Mouse (Mus musculus) T-helper 2 cell (primary cell): ENCODE data around the gene Dlgap1.

ENCODE experiments used
- in situ Hi-C: fragments of 300-600 bp; cut with MboI, MseI; formaldehyde crosslinking; loops from one replicate; pipeline ENCODE4 v1.15.1; 2025; ENCODE audit warnings: high pct_unique_total_duplicates

Dlgap1 gene

GRCm38 (mm10) chr17:70753444-70754032 is 784.7 kb downstream of the Dlgap1 start:
- in situ Hi-C loops: no loop called here

- in situ Hi-C loops: no loop called here
Observed at GRCm38 (mm10) chr17:70754041-70754440, 785.2 kb downstream of the Dlgap1 start.

- in situ Hi-C loops: no loop called here
Observed at GRCm38 (mm10) chr17:70754638-70755037, 785.8 kb downstream of the Dlgap1 start.

DNA sequence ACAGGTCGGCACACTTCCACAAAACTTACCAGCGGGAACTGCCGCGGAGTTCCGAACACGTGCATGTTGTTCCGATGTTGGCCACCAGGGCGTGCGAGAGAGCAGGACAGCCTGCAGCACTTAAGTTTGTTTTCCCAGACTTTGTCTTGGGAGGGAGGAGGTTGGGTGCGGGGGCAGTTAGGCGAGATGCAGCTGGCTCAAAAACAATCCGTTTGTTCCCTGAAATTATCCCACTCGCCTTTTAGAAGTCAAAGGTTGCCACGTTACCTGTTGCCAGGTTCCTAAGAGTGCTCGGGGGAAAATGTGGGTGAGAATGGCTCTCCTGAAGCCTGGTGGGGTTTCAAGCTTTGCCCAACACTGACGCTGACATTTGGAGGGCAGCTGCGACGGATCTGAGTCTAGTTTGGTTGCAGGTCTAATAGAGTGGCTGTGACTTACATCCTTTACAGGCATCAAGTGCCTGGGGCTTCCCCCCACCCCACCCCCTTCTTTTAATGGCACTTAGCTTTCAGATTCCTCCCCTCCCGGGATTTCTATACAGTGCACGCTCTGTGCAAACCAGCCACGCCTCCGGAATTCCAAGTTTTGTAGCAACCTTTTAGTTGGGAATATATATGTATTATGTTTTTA is 786.3 kb downstream of the Dlgap1 start:
- in situ Hi-C loops: no loop called here

GRCm38 (mm10) chr17:70755669-70756263 is 786.9 kb downstream of the Dlgap1 start:
- in situ Hi-C loops: no loop called here

DNA sequence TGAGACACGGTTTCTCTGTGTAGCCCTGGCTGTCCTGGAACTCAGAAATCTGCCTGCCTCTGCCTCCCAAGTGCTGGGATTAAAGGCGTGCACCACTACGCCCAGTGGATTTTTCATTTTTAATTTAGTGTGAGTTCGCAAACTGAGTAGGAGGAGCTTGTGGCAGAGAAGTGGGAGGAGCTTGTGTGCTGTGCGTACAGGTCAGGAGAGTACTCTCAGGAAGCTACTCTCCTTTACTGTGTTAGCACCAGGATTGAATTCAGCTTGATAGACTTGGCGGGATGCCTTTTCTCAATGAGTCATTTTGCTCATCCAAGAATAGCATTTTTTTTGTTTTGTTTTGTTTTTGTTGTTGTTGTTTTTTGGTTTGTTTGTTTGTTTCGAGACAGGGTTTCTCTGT is 793.1 kb downstream of the Dlgap1 start:
- in situ Hi-C loops: no loop called here

GRCm38 (mm10) chr17:70762634-70763033 is 793.8 kb downstream of the Dlgap1 start:
- in situ Hi-C loops: no loop called here

GRCm38 (mm10) chr17:70765337-70765736 is 796.5 kb downstream of the Dlgap1 start:
- in situ Hi-C loops: no loop called here

GRCm38 (mm10) chr17:70765976-70766375 is 797.1 kb downstream of the Dlgap1 start:
- in situ Hi-C loops: no loop called here

- in situ Hi-C loops: no loop called here
Observed at GRCm38 (mm10) chr17:70772120-70772899, 803.4 kb downstream of the Dlgap1 start.

DNA sequence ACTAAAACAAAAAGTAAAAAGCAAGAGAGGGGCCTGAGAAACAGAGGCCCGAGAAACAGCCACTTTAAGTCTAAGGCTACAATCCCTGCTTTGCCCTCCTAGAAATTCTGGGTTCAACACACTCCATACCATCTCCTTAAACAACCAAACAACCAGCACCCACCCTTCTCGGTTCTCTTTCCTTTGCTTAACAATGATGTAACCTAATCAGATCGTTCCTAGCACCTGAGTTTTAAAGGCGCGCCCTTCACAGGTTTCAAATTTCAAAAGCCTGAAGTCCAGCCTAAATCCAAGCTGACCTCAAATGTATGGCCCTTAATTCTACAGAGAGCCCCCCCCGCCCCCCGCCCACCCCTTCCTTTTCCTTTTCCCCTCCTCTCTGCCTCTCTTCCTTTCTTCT is 810.9 kb downstream of the Dlgap1 start:
- in situ Hi-C loops: no loop called here

- in situ Hi-C loops: no loop called here
Observed at GRCm38 (mm10) chr17:70780726-70781689, 812.1 kb downstream of the Dlgap1 start.

GRCm38 (mm10) chr17:70783273-70783672 is 814.4 kb downstream of the Dlgap1 start:
- in situ Hi-C loops: no loop called here

DNA sequence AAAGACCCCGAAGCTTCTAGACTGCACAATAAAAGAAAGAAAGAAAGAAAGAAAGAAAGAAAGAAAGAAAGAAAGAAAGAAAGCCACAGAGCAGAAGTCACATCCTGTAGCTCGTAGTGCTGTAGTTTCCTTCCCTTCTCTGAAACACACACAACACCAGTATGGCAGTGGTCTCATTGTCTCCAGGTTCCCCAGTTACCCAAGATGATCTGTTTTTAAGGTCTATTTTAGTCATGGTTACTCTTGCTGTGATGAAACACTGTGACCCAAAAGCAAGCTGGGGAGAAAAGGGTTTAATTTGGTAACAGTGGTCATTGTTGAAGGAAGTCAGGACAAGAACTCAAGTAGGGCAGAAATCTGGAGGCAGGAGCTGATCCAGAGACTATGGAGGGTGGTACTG is 818.5 kb downstream of the Dlgap1 start:
- in situ Hi-C loops: no loop called here

GRCm38 (mm10) chr17:70790801-70791200 is 821.9 kb downstream of the Dlgap1 start:
- in situ Hi-C loops: loop anchor here (5.0 kb wide), 1 partner anchor 92 kb away; no protein-coding TSS in a partner anchor

- in situ Hi-C loops: loop anchor here (5.0 kb wide), 1 partner anchor 91 kb away; no protein-coding TSS in a partner anchor
Observed at GRCm38 (mm10) chr17:70791596-70792275, 822.9 kb downstream of the Dlgap1 start.

- in situ Hi-C loops: loop anchor here (5.0 kb wide), 1 partner anchor 88 kb away; no protein-coding TSS in a partner anchor
Observed at GRCm38 (mm10) chr17:70794291-70794690, 825.4 kb downstream of the Dlgap1 start.

GRCm38 (mm10) chr17:70794722-70795121 is 825.8 kb downstream of the Dlgap1 start:
- in situ Hi-C loops: loop anchor here (5.0 kb wide), 1 partner anchor 88 kb away; no protein-coding TSS in a partner anchor

- in situ Hi-C loops: no loop called here
Observed at GRCm38 (mm10) chr17:70795196-70795595, 826.3 kb downstream of the Dlgap1 start.
